Mouse (Mus musculus): ENCODE data around the gene Arfgef2. TPM values are rescaled to one million over a fixed set of nuclear protein-coding genes. Genes with fewer than 3 reads are reported as not detected.
A peak's percentile ranks its signal among the peaks of the same experiment; 100 is the strongest.

The Arfgef2 gene
- total and polyA plus RNA-seq, 2 experiments from 2014 or later = 3.4 to 27.8 TPM

DNA sequence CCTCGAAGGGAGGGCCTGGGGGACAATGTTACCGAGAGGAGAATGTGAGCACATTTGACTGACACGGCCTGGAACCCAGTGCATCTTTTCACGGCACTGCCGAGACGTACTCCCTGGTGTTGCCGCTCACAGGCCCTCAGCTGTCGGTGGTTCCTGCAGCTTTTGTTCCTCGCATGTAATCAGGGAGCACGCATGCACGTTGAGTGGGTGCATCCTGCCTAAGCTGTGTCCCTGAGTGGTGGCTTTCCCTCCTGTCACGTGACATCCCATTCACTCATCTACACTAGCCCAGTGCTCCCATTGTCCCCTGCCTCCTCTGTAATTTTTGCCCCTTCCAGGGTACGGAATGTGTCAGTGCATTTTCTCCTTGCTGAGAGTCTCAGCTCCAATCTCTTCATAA lies 91.0 kb downstream of the Arfgef2 start:
- H3K4me2 ChIP-seq (ENCODE audit: low read depth, low read length, poor library complexity, severe bottlenecking) = no peak overlapping the region
- H3K4me1 ChIP-seq (ENCODE audit: insufficient read depth, low read length) = no peaks in the 10 kb centered on the region
- H3K27me3 ChIP-seq (ENCODE audit: insufficient read depth, low read length) = no peaks in the 10 kb centered on the region
- H3K4me3 ChIP-seq (ENCODE audit: low read depth, low read length) = no peak overlapping the region
- H3K36me3 ChIP-seq (ENCODE audit: insufficient read depth, low read length) = peaks cover 33% of the 10 kb centered on the region
- H3K9me3 ChIP-seq (ENCODE audit: low read length) = no peaks in the 10 kb centered on the region
- no peak for TF ChIP-seq CTCF (IDR thresholded peaks at IDR 0.05)
- no peak overlapping the region for H3K9ac ChIP-seq (replicated peaks; ENCODE audit: low read length, poor library complexity, severe bottlenecking)
- 56% methylated on average over 13 of the region's 13 CpGs for WGBS
- DNase-seq (ENCODE audit: low spot score) (no peak), ATAC-seq (ENCODE audit: low FRiP score) (no peak)
- H3K27ac ChIP-seq (ENCODE audit: low read depth, low read length) = no peak overlapping the region

GRCm38 (mm10) chr2:166896974-166897373 lies 91.6 kb downstream of the Arfgef2 start:
- Histone ChIP-seq H3K27ac (ENCODE audit: low read depth, low read length) (no peak overlapping the region), H3K4me2 (ENCODE audit: low read depth, low read length, poor library complexity, severe bottlenecking) (no peak overlapping the region), H3K9ac (replicated peaks; ENCODE audit: low read length, poor library complexity, severe bottlenecking) (no peak overlapping the region), H3K4me1 (ENCODE audit: insufficient read depth, low read length) (no peaks in the 10 kb centered on the region), H3K27me3 (ENCODE audit: insufficient read depth, low read length) (no peaks in the 10 kb centered on the region), H3K36me3 (ENCODE audit: insufficient read depth, low read length) (peaks cover 27% of the 10 kb centered on the region), H3K9me3 (ENCODE audit: low read length) (no peaks in the 10 kb centered on the region), H3K4me3 (ENCODE audit: low read depth, low read length) (no peak overlapping the region)
- WGBS = 77% methylated on average over 12 of the region's 12 CpGs
- DNase-seq (ENCODE audit: low spot score) (no peak), ATAC-seq (ENCODE audit: low FRiP score) (no peak)
- no peak for TF ChIP-seq CTCF (IDR thresholded peaks at IDR 0.05)

- H3K36me3 ChIP-seq (ENCODE audit: insufficient read depth, low read length) = peaks cover 13% of the 10 kb centered on the region; the same call in 1 of the 2 replicates
- ATAC-seq (ENCODE audit: low FRiP score) (no peak), DNase-seq (ENCODE audit: low spot score) (no peak)
- H3K9me3 ChIP-seq (ENCODE audit: low read length) = no peaks in the 10 kb centered on the region
- no peaks in the 10 kb centered on the region for H3K4me1 ChIP-seq (ENCODE audit: insufficient read depth, low read length)
- no peak overlapping the region for H3K4me2 ChIP-seq (ENCODE audit: low read depth, low read length, poor library complexity, severe bottlenecking)
- H3K4me3 ChIP-seq (ENCODE audit: low read depth, low read length) = no peak overlapping the region
- no peaks in the 10 kb centered on the region for H3K27me3 ChIP-seq (ENCODE audit: insufficient read depth, low read length)
- 78% methylated on average over 2 of the region's 2 CpGs for WGBS
- H3K27ac ChIP-seq (ENCODE audit: low read depth, low read length) = no peak overlapping the region
- no peak for TF ChIP-seq CTCF (IDR thresholded peaks at IDR 0.05)
- H3K9ac ChIP-seq (replicated peaks; ENCODE audit: low read length, poor library complexity, severe bottlenecking) = no peak overlapping the region
These were observed 93.8 kb downstream of the Arfgef2 start for GRCm38 (mm10) chr2:166899161-166899560.

GRCm38 (mm10) chr2:166899746-166900145 lies 94.4 kb downstream of the Arfgef2 start:
- Histone ChIP-seq H3K27me3 (ENCODE audit: insufficient read depth, low read length) (no peaks in the 10 kb centered on the region), H3K9me3 (ENCODE audit: low read length) (no peaks in the 10 kb centered on the region), H3K4me3 (ENCODE audit: low read depth, low read length) (no peak overlapping the region), H3K36me3 (ENCODE audit: insufficient read depth, low read length) (peaks cover 7% of the 10 kb centered on the region; the same call in 1 of the 2 replicates), H3K9ac (replicated peaks; ENCODE audit: low read length, poor library complexity, severe bottlenecking) (no peak overlapping the region), H3K4me2 (ENCODE audit: low read depth, low read length, poor library complexity, severe bottlenecking) (no peak overlapping the region), H3K27ac (ENCODE audit: low read depth, low read length) (no peak overlapping the region), H3K4me1 (ENCODE audit: insufficient read depth, low read length) (no peaks in the 10 kb centered on the region)
- no peak for TF ChIP-seq CTCF (IDR thresholded peaks at IDR 0.05)
- ATAC-seq (ENCODE audit: low FRiP score) (no peak), DNase-seq (ENCODE audit: low spot score) (no peak)
- WGBS = 63% methylated on average over 3 of the region's 3 CpGs

- H3K36me3 ChIP-seq (ENCODE audit: insufficient read depth, low read length) = 0 out of 2 replicates have a peak, but pooled peaks cover 5% of the 10 kb centered on the region
- H3K9me3 ChIP-seq (ENCODE audit: low read length) = no peaks in the 10 kb centered on the region
- TF ChIP-seq CTCF (IDR thresholded peaks at IDR 0.05) = no peak
- H3K4me2 ChIP-seq (ENCODE audit: low read depth, low read length, poor library complexity, severe bottlenecking) = no peak overlapping the region
- no peaks in the 10 kb centered on the region for H3K27me3 ChIP-seq (ENCODE audit: insufficient read depth, low read length)
- H3K9ac ChIP-seq (replicated peaks; ENCODE audit: low read length, poor library complexity, severe bottlenecking) = no peak overlapping the region
- WGBS = 83% methylated on average over 8 of the region's 8 CpGs
- H3K4me1 ChIP-seq (ENCODE audit: insufficient read depth, low read length) = no peaks in the 10 kb centered on the region
- no peak overlapping the region for H3K27ac ChIP-seq (ENCODE audit: low read depth, low read length)
- H3K4me3 ChIP-seq (ENCODE audit: low read depth, low read length) = no peak overlapping the region
- ATAC-seq (ENCODE audit: low FRiP score) = no peak
- no peak for DNase-seq (ENCODE audit: low spot score)
These were observed 95.6 kb downstream of the Arfgef2 start for GRCm38 (mm10) chr2:166900792-166901505.

GRCm38 (mm10) chr2:166903719-166904282 lies 98.4 kb downstream of the Arfgef2 start:
- H3K27me3 ChIP-seq (ENCODE audit: insufficient read depth, low read length) = no peaks in the 10 kb centered on the region
- WGBS = 93% methylated on average over 6 of the region's 6 CpGs
- H3K27ac ChIP-seq (ENCODE audit: low read depth, low read length) = no peak overlapping the region
- peak; percentile 49 for TF ChIP-seq CTCF (IDR thresholded peaks at IDR 0.05)
- H3K4me2 ChIP-seq (ENCODE audit: low read depth, low read length, poor library complexity, severe bottlenecking) = no peak overlapping the region
- no peak for ATAC-seq (ENCODE audit: low FRiP score)
- no peaks in the 10 kb centered on the region for H3K9me3 ChIP-seq (ENCODE audit: low read length)
- H3K4me1 ChIP-seq (ENCODE audit: insufficient read depth, low read length) = peaks cover 5% of the 10 kb centered on the region; the same call in 1 of the 2 replicates
- no peaks in the 10 kb centered on the region for H3K36me3 ChIP-seq (ENCODE audit: insufficient read depth, low read length)
- H3K9ac ChIP-seq (replicated peaks; ENCODE audit: low read length, poor library complexity, severe bottlenecking) = no peak overlapping the region
- no peak for DNase-seq (ENCODE audit: low spot score)
- no peak overlapping the region for H3K4me3 ChIP-seq (ENCODE audit: low read depth, low read length)

All from midbrain, postnatal 0 days (tissue).